Mouse (Mus musculus): ENCODE data around the gene Mapk14.
"Not testable (repeated sequence)": the region's sequence is repeated elsewhere in the genome, so short reads cannot be mapped to it uniquely, and the experiment has no call there.

Mapk14 gene

GRCm38 (mm10) chr17:28698245-28698644 is 7.1 kb downstream of the Mapk14 start:
- DNase-seq (ENCODE audit: low spot score in 2 of 2), result no peak

- no peak for DNase-seq (ENCODE audit: low spot score in 2 of 2)
Measured at GRCm38 (mm10) chr17:28698672-28699071, 7.5 kb downstream of the Mapk14 start.

GRCm38 (mm10) chr17:28699789-28700188 is 8.7 kb downstream of the Mapk14 start:
- DNase-seq (ENCODE audit: low spot score in 2 of 2), result no peak

GRCm38 (mm10) chr17:28701171-28701570 is 10.0 kb downstream of the Mapk14 start:
- no peak for DNase-seq (ENCODE audit: low spot score in 2 of 2)

- DNase-seq (ENCODE audit: low spot score in 2 of 2), result no peak
Measured at GRCm38 (mm10) chr17:28701737-28702136, 10.6 kb downstream of the Mapk14 start.

- no peak for DNase-seq (ENCODE audit: low spot score in 2 of 2)
Measured at GRCm38 (mm10) chr17:28702646-28703045, 11.5 kb downstream of the Mapk14 start.

GRCm38 (mm10) chr17:28706697-28707096 is 15.6 kb downstream of the Mapk14 start:
- no peak for DNase-seq (ENCODE audit: low spot score in 2 of 2)

- no peak for DNase-seq (ENCODE audit: low spot score in 2 of 2)
Measured at GRCm38 (mm10) chr17:28707136-28707627, 16.1 kb downstream of the Mapk14 start.

- DNase-seq (ENCODE audit: low spot score in 2 of 2), result no peak
Measured at GRCm38 (mm10) chr17:28707816-28708215, 16.7 kb downstream of the Mapk14 start.

- no peak for DNase-seq (ENCODE audit: low spot score in 2 of 2)
Measured at GRCm38 (mm10) chr17:28708989-28709388, 17.9 kb downstream of the Mapk14 start.

GRCm38 (mm10) chr17:28709552-28710290 is 18.6 kb downstream of the Mapk14 start:
- no peak for DNase-seq (ENCODE audit: low spot score in 2 of 2)

- DNase-seq (ENCODE audit: low spot score in 2 of 2), result no peak
Measured at GRCm38 (mm10) chr17:28710291-28710688, 19.2 kb downstream of the Mapk14 start.

- DNase-seq (ENCODE audit: low spot score in 2 of 2), result no peak
Measured at GRCm38 (mm10) chr17:28711237-28711636, 20.1 kb downstream of the Mapk14 start.

- DNase-seq (ENCODE audit: low spot score in 2 of 2), result no peak
Measured at GRCm38 (mm10) chr17:28712305-28712704, 21.2 kb downstream of the Mapk14 start.

GRCm38 (mm10) chr17:28714006-28714405 is 22.9 kb downstream of the Mapk14 start:
- DNase-seq (ENCODE audit: low spot score in 2 of 2), result no peak

- no peak for DNase-seq (ENCODE audit: low spot score in 2 of 2)
Measured at GRCm38 (mm10) chr17:28715832-28716548, 24.9 kb downstream of the Mapk14 start.

- no peak for DNase-seq (ENCODE audit: low spot score in 2 of 2)
Measured at GRCm38 (mm10) chr17:28717535-28717934, 26.4 kb downstream of the Mapk14 start.

GRCm38 (mm10) chr17:28725783-28726182 is 34.7 kb downstream of the Mapk14 start, which contains the start of gene AC170998.1:
Gene AC170998.1, plus strand, starts transcription at chr17:28726083.
- DNase-seq (ENCODE audit: low spot score in 2 of 2), result no peak

GRCm38 (mm10) chr17:28727511-28727910 is 36.4 kb downstream of the Mapk14 start:
- DNase-seq (ENCODE audit: low spot score in 2 of 2), result not testable (repeated sequence)

- peak; percentile 33 to 50 for DNase-seq (ENCODE audit: low spot score in 2 of 2)
Measured at GRCm38 (mm10) chr17:28735317-28736105, 44.4 kb downstream of the Mapk14 start.

- no peak for DNase-seq (ENCODE audit: low spot score in 2 of 2)
Measured at GRCm38 (mm10) chr17:28736486-28736885, 45.4 kb downstream of the Mapk14 start.

- DNase-seq (ENCODE audit: low spot score in 2 of 2), result no peak
Measured at GRCm38 (mm10) chr17:28737973-28738372, 46.8 kb downstream of the Mapk14 start.

Data from right cerebral cortex, adult 2 months (tissue).